Mouse (Mus musculus): ENCODE measurements around the gene Krtap1-4. TPM values are rescaled to one million over a fixed set of nuclear protein-coding genes. Genes with fewer than 3 reads are reported as not detected.
"Not testable (repeated sequence)": the region's sequence is repeated elsewhere in the genome, so short reads cannot be mapped to it uniquely, and the experiment has no call there.

Gene Krtap1-4
- not detected in 2 replicates for polyA plus RNA-seq (2015; fragmentation: Nextera tagmentation; extraction: Ambion mirVana)

GRCm38 (mm10) chr11:99583245-99583704 lies at the start of gene Krtap1-4:
Gene Krtap1-4, minus strand, starts transcription at chr11:99583654.
- DNase-seq (ENCODE audit: low spot score) (no peak), ATAC-seq (no peak)
- Histone ChIP-seq H3K4me1 (ENCODE audit: insufficient read depth, low read depth, low read length) (no peaks in the 10 kb centered on the region), H3K27ac (ENCODE audit: low read length) (no peak within 1 kb of the TSS), H3K27me3 (replicated peaks; ENCODE audit: insufficient read depth, low read length) (no peaks in the 10 kb centered on the region), H3K4me2 (replicated peaks; ENCODE audit: low read depth, low read length) (no peak within 1 kb of the TSS), H3K9me3 (ENCODE audit: low read length) (no peaks in the 10 kb centered on the region), H3K4me3 (ENCODE audit: low read depth, low read length) (no peak within 1 kb of the TSS), H3K9ac (replicated peaks; ENCODE audit: low read depth) (no peak within 1 kb of the TSS), H3K36me3 (ENCODE audit: insufficient read depth, low read length) (no peaks in the 10 kb centered on the region)
- WGBS = 77% methylated on average over 5 of the region's 5 CpGs
- TF ChIP-seq EP300 (IDR thresholded peaks at IDR 0.05) = no peak
- TF ChIP-seq CTCF (IDR thresholded peaks at IDR 0.05) = no peak

GRCm38 (mm10) chr11:99630890-99631289 lies 47.4 kb upstream of the Krtap1-4 start:
- Histone ChIP-seq H3K4me2 (replicated peaks; ENCODE audit: low read depth, low read length) (no peak overlapping the region), H3K4me1 (ENCODE audit: insufficient read depth, low read depth, low read length) (no peaks in the 10 kb centered on the region), H3K9ac (replicated peaks; ENCODE audit: low read depth) (no peak overlapping the region), H3K36me3 (ENCODE audit: insufficient read depth, low read length) (no peaks in the 10 kb centered on the region), H3K4me3 (ENCODE audit: low read depth, low read length) (no peak overlapping the region), H3K9me3 (ENCODE audit: low read length) (no peaks in the 10 kb centered on the region), H3K27me3 (replicated peaks; ENCODE audit: insufficient read depth, low read length) (no peaks in the 10 kb centered on the region), H3K27ac (ENCODE audit: low read length) (no peak overlapping the region)
- DNase-seq (ENCODE audit: low spot score) (no peak), ATAC-seq (no peak)
- 38% methylated on average over 3 of the region's 3 CpGs for WGBS
- TF ChIP-seq CTCF (IDR thresholded peaks at IDR 0.05) (no peak), EP300 (IDR thresholded peaks at IDR 0.05) (no peak)

- Histone ChIP-seq H3K9ac (replicated peaks; ENCODE audit: low read depth) (no peak within 1 kb of the TSS), H3K27me3 (replicated peaks; ENCODE audit: insufficient read depth, low read length) (no peaks in the 10 kb centered on the region), H3K4me1 (ENCODE audit: insufficient read depth, low read depth, low read length) (no peaks in the 10 kb centered on the region), H3K9me3 (ENCODE audit: low read length) (no peaks in the 10 kb centered on the region), H3K4me3 (ENCODE audit: low read depth, low read length) (no peak within 1 kb of the TSS), H3K27ac (ENCODE audit: low read length) (no peak within 1 kb of the TSS), H3K4me2 (replicated peaks; ENCODE audit: low read depth, low read length) (no peak within 1 kb of the TSS), H3K36me3 (ENCODE audit: insufficient read depth, low read length) (no peaks in the 10 kb centered on the region)
- DNase-seq (ENCODE audit: low spot score) (no peak), ATAC-seq (no peak)
- WGBS = 76% methylated on average over 4 of the region's 4 CpGs
- TF ChIP-seq CTCF (IDR thresholded peaks at IDR 0.05) (no peak), EP300 (IDR thresholded peaks at IDR 0.05) (no peak)
Observed at GRCm38 (mm10) chr11:99628138-99628537, 44.7 kb upstream of the Krtap1-4 start, which contains the start of gene Krtap4-1. Gene Krtap4-1, minus strand, starts transcription at chr11:99628238.

GRCm38 (mm10) chr11:99620335-99620734 lies 36.9 kb upstream of the Krtap1-4 start, which contains the start of gene Gm11562:
Gene Gm11562, minus strand, starts transcription at chr11:99620435.
- ATAC-seq = no peak
- Histone ChIP-seq H3K4me1 (ENCODE audit: insufficient read depth, low read depth, low read length) (no peaks in the 10 kb centered on the region), H3K9me3 (ENCODE audit: low read length) (no peaks in the 10 kb centered on the region), H3K9ac (replicated peaks; ENCODE audit: low read depth) (no peak within 1 kb of the TSS), H3K4me2 (replicated peaks; ENCODE audit: low read depth, low read length) (no peak within 1 kb of the TSS), H3K4me3 (ENCODE audit: low read depth, low read length) (no peak within 1 kb of the TSS), H3K27me3 (replicated peaks; ENCODE audit: insufficient read depth, low read length) (no peaks in the 10 kb centered on the region), H3K36me3 (ENCODE audit: insufficient read depth, low read length) (no peaks in the 10 kb centered on the region), H3K27ac (ENCODE audit: low read length) (no peak within 1 kb of the TSS)
- DNase-seq (ENCODE audit: low spot score) = no peak
- no peak for TF ChIP-seq EP300 (IDR thresholded peaks at IDR 0.05)
- no peak for TF ChIP-seq CTCF (IDR thresholded peaks at IDR 0.05)
- WGBS = 73% methylated on average over 2 of the region's 2 CpGs

GRCm38 (mm10) chr11:99614796-99615363 lies 31.4 kb upstream of the Krtap1-4 start, which contains the start of gene Krtap2-4:
Gene Krtap2-4, minus strand, starts transcription at chr11:99614846.
- ATAC-seq = no peak
- Histone ChIP-seq H3K27ac (ENCODE audit: low read length) (no peak within 1 kb of the TSS), H3K9ac (replicated peaks; ENCODE audit: low read depth) (no peak within 1 kb of the TSS), H3K4me1 (ENCODE audit: insufficient read depth, low read depth, low read length) (no peaks in the 10 kb centered on the region), H3K36me3 (ENCODE audit: insufficient read depth, low read length) (no peaks in the 10 kb centered on the region), H3K27me3 (replicated peaks; ENCODE audit: insufficient read depth, low read length) (no peaks in the 10 kb centered on the region), H3K4me2 (replicated peaks; ENCODE audit: low read depth, low read length) (no peak within 1 kb of the TSS), H3K4me3 (ENCODE audit: low read depth, low read length) (no peak within 1 kb of the TSS), H3K9me3 (ENCODE audit: low read length) (no peaks in the 10 kb centered on the region)
- DNase-seq (ENCODE audit: low spot score) = no peak
- 52% methylated on average over 3 of the region's 3 CpGs for WGBS
- TF ChIP-seq CTCF (IDR thresholded peaks at IDR 0.05) (no peak), EP300 (IDR thresholded peaks at IDR 0.05) (no peak)

GRCm38 (mm10) chr11:99610089-99610488 lies 26.6 kb upstream of the Krtap1-4 start, which contains the start of gene Gm11937:
Gene Gm11937, minus strand, starts transcription at chr11:99610189.
- DNase-seq (ENCODE audit: low spot score); H3K9me3 ChIP-seq (ENCODE audit: low read length); H3K4me3 ChIP-seq (ENCODE audit: low read depth, low read length); H3K27me3 ChIP-seq (replicated peaks; ENCODE audit: insufficient read depth, low read length); H3K4me2 ChIP-seq (replicated peaks; ENCODE audit: low read depth, low read length); H3K4me1 ChIP-seq (ENCODE audit: insufficient read depth, low read depth, low read length); H3K9ac ChIP-seq (replicated peaks; ENCODE audit: low read depth); H3K27ac ChIP-seq (ENCODE audit: low read length); H3K36me3 ChIP-seq (ENCODE audit: insufficient read depth, low read length); ATAC-seq: not testable (repeated sequence)
- 55% methylated on average over 1 of the region's 2 CpGs for WGBS

All from lung, postnatal 0 days (tissue).